Mouse (Mus musculus): ENCODE results near the gene Olfm1. TPM values are rescaled to one million over a fixed set of nuclear protein-coding genes. Genes with fewer than 3 reads are reported as not detected.

Olfm1 gene
- polyA plus RNA-seq, 2 experiments: 24.6 to 42.1 TPM

GRCm38 (mm10) chr2:28221803-28222202, 29.0 kb downstream of the Olfm1 start:
- DNase-seq (ENCODE audit: low spot score) (no peak), ATAC-seq (ENCODE audit: low FRiP score, low read depth) (no peak)
- Histone ChIP-seq H3K9me3 (ENCODE audit: control insufficient read depth, low read length) (no peaks in the 10 kb centered on the region), H3K4me2 (replicated peaks; ENCODE audit: low read depth, low read length, severe bottlenecking) (no peak overlapping the region), H3K36me3 (ENCODE audit: control insufficient read depth, insufficient read depth, low read length) (no peaks in the 10 kb centered on the region), H3K4me3 (replicated peaks; ENCODE audit: low read length) (no peak overlapping the region), H3K27me3 (ENCODE audit: control insufficient read depth, insufficient read depth, low read length) (no peaks in the 10 kb centered on the region), H3K9ac (ENCODE audit: low read depth, low read length, severe bottlenecking) (no peak overlapping the region), H3K4me1 (ENCODE audit: control insufficient read depth, insufficient read depth, low read length) (peaks cover 11% of the 10 kb centered on the region), H3K27ac (replicated peaks; ENCODE audit: low read depth, low read length) (no peak overlapping the region)
- TF ChIP-seq POLR2A (IDR thresholded peaks at IDR 0.05; ENCODE audit: borderline replicate concordance, extremely low read depth, insufficient read depth, insufficient read length): no peak
- 67% methylated on average over 1 of the region's 2 CpGs for WGBS

GRCm38 (mm10) chr2:28224819-28225218, 32.0 kb downstream of the Olfm1 start:
- H3K36me3 ChIP-seq (ENCODE audit: control insufficient read depth, insufficient read depth, low read length): peaks cover 11% of the 10 kb centered on the region
- no peak overlapping the region for H3K4me2 ChIP-seq (replicated peaks; ENCODE audit: low read depth, low read length, severe bottlenecking)
- TF ChIP-seq POLR2A (IDR thresholded peaks at IDR 0.05; ENCODE audit: borderline replicate concordance, extremely low read depth, insufficient read depth, insufficient read length): no peak
- DNase-seq (ENCODE audit: low spot score): no peak
- no peak for ATAC-seq (ENCODE audit: low FRiP score, low read depth)
- H3K9ac ChIP-seq (ENCODE audit: low read depth, low read length, severe bottlenecking): no peak overlapping the region
- no peaks in the 10 kb centered on the region for H3K27me3 ChIP-seq (ENCODE audit: control insufficient read depth, insufficient read depth, low read length)
- no peak overlapping the region for H3K27ac ChIP-seq (replicated peaks; ENCODE audit: low read depth, low read length)
- no peak overlapping the region for H3K4me3 ChIP-seq (replicated peaks; ENCODE audit: low read length)
- H3K9me3 ChIP-seq (ENCODE audit: control insufficient read depth, low read length): no peaks in the 10 kb centered on the region
- peaks cover 16% of the 10 kb centered on the region for H3K4me1 ChIP-seq (ENCODE audit: control insufficient read depth, insufficient read depth, low read length)
- WGBS: 73% methylated on average over 5 of the region's 5 CpGs

GRCm38 (mm10) chr2:28225906-28226305, 33.1 kb downstream of the Olfm1 start:
- Histone ChIP-seq H3K9me3 (ENCODE audit: control insufficient read depth, low read length) (no peaks in the 10 kb centered on the region), H3K27ac (replicated peaks; ENCODE audit: low read depth, low read length) (no peak overlapping the region), H3K9ac (ENCODE audit: low read depth, low read length, severe bottlenecking) (no peak overlapping the region), H3K36me3 (ENCODE audit: control insufficient read depth, insufficient read depth, low read length) (peaks cover 20% of the 10 kb centered on the region), H3K4me1 (ENCODE audit: control insufficient read depth, insufficient read depth, low read length) (peaks cover 16% of the 10 kb centered on the region), H3K27me3 (ENCODE audit: control insufficient read depth, insufficient read depth, low read length) (no peaks in the 10 kb centered on the region), H3K4me2 (replicated peaks; ENCODE audit: low read depth, low read length, severe bottlenecking) (no peak overlapping the region), H3K4me3 (replicated peaks; ENCODE audit: low read length) (no peak overlapping the region)
- TF ChIP-seq POLR2A (IDR thresholded peaks at IDR 0.05; ENCODE audit: borderline replicate concordance, extremely low read depth, insufficient read depth, insufficient read length): no peak
- peak; percentile 27 for DNase-seq (ENCODE audit: low spot score)
- WGBS: 47% methylated on average over 3 of the region's 3 CpGs
- no peak for ATAC-seq (ENCODE audit: low FRiP score, low read depth)

- H3K36me3 ChIP-seq (ENCODE audit: control insufficient read depth, insufficient read depth, low read length): peaks cover 21% of the 10 kb centered on the region
- no peak overlapping the region for H3K4me3 ChIP-seq (replicated peaks; ENCODE audit: low read length)
- no peak for ATAC-seq (ENCODE audit: low FRiP score, low read depth)
- no peak overlapping the region for H3K27ac ChIP-seq (replicated peaks; ENCODE audit: low read depth, low read length)
- H3K27me3 ChIP-seq (ENCODE audit: control insufficient read depth, insufficient read depth, low read length): no peaks in the 10 kb centered on the region
- 60% methylated on average over 5 of the region's 5 CpGs for WGBS
- H3K9me3 ChIP-seq (ENCODE audit: control insufficient read depth, low read length): no peaks in the 10 kb centered on the region
- no peak overlapping the region for H3K4me2 ChIP-seq (replicated peaks; ENCODE audit: low read depth, low read length, severe bottlenecking)
- peaks cover 16% of the 10 kb centered on the region for H3K4me1 ChIP-seq (ENCODE audit: control insufficient read depth, insufficient read depth, low read length)
- H3K9ac ChIP-seq (ENCODE audit: low read depth, low read length, severe bottlenecking): no peak overlapping the region
- no peak for TF ChIP-seq POLR2A (IDR thresholded peaks at IDR 0.05; ENCODE audit: borderline replicate concordance, extremely low read depth, insufficient read depth, insufficient read length)
- no peak for DNase-seq (ENCODE audit: low spot score)
These were observed 34.2 kb downstream of the Olfm1 start for GRCm38 (mm10) chr2:28226971-28227370.

GRCm38 (mm10) chr2:28227589-28228191, 34.9 kb downstream of the Olfm1 start:
- peak; percentile 50 for DNase-seq (ENCODE audit: low spot score)
- peak; percentile 81 for ATAC-seq (ENCODE audit: low FRiP score, low read depth)
- H3K4me1 ChIP-seq (ENCODE audit: control insufficient read depth, insufficient read depth, low read length): peaks cover 16% of the 10 kb centered on the region
- no peak for TF ChIP-seq POLR2A (IDR thresholded peaks at IDR 0.05; ENCODE audit: borderline replicate concordance, extremely low read depth, insufficient read depth, insufficient read length)
- 60% methylated on average over 8 of the region's 8 CpGs for WGBS
- H3K36me3 ChIP-seq (ENCODE audit: control insufficient read depth, insufficient read depth, low read length): peaks cover 21% of the 10 kb centered on the region
- no peak overlapping the region for H3K4me3 ChIP-seq (replicated peaks; ENCODE audit: low read length)
- H3K27me3 ChIP-seq (ENCODE audit: control insufficient read depth, insufficient read depth, low read length): no peaks in the 10 kb centered on the region
- no peaks in the 10 kb centered on the region for H3K9me3 ChIP-seq (ENCODE audit: control insufficient read depth, low read length)
- no peak overlapping the region for H3K4me2 ChIP-seq (replicated peaks; ENCODE audit: low read depth, low read length, severe bottlenecking)
- no peak overlapping the region for H3K27ac ChIP-seq (replicated peaks; ENCODE audit: low read depth, low read length)
- H3K9ac ChIP-seq (ENCODE audit: low read depth, low read length, severe bottlenecking): no peak overlapping the region
